Mouse (Mus musculus) lung, postnatal 0 days (tissue): ENCODE measurements around the gene Isca1.
"Not testable (repeated sequence)": the region's sequence is repeated elsewhere in the genome, so short reads cannot be mapped to it uniquely, and the experiment has no call there.

Experiments
- CTCF ChIP-seq: IDR thresholded peaks from 2 replicates; pipeline ENCODE4 v1.5.1; 2016; ENCODE audit warnings: antibody characterized with exemption, mild to moderate bottlenecking
- EP300 ChIP-seq: IDR thresholded peaks from 2 replicates; pipeline ENCODE4 v1.6.1; 2016; ENCODE audit warnings: antibody characterized with exemption, mild to moderate bottlenecking, control low read depth

DNA sequence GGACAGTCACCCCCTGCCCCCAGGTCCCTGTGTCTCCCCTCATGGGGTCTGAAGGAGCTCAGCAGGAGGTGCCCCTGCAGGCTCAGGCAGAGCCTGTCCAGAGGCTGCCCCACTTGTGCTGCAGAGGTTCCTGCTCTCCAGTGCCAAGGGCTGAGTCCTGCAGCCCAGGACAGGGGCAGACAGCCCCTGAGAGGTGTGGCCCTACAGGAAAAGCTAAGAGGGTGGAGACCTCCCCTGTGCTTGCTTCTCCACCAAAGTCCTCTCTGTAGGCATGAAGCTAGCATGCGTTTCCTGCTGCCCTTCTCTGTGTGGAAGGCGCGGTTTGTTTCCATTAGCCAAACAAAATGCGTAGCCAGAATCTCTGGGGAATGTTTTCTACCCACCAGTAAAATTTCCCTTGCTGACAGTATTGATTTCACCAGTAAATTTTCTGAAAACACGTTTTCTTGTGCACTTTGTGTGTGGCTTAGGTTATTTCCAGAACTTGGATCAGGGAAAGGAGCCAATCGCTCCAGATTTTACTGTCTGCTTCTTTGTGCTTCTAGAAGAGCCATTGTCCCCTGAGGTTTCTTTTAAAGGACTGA, 50.7 kb downstream of the Isca1 start:
- TF ChIP-seq CTCF, result not testable (repeated sequence)
- TF ChIP-seq EP300, result 0 out of 2 replicates have a peak, but pooled peaks have one; percentile 19
